Mouse (Mus musculus) retina, postnatal 7 days (tissue): ENCODE measurements around the gene Neu1.
"Not testable (repeated sequence)": the region's sequence is repeated elsewhere in the genome, so short reads cannot be mapped to it uniquely, and the experiment has no call there.

ENCODE experiments used
- DNase-seq: peaks from one replicate; pipeline ENCODE4 v3.0.0-alpha.2; 2012; ENCODE audit warnings: low read depth, low spot score

The Neu1 gene

DNA sequence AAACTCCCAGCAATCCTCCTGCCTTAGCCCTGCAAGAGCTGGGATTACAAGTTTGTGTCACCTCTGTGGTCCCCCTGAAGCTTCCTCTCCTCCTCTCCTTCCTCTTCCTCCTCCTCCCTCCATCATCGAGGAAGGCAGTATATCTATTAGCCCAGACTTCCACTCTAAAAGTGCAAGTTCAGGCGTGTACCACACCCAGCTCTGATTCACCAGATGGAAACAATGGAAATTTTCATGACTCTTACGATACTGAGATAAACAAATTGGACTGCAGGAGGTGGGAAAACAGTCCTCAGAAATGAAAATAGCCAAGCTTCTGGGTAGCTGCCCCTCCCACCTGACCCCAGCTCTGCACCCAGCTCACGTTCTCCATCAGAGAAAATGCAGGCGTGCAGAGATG is 34.6 kb downstream of the Neu1 start:
- no peak for DNase-seq

DNA sequence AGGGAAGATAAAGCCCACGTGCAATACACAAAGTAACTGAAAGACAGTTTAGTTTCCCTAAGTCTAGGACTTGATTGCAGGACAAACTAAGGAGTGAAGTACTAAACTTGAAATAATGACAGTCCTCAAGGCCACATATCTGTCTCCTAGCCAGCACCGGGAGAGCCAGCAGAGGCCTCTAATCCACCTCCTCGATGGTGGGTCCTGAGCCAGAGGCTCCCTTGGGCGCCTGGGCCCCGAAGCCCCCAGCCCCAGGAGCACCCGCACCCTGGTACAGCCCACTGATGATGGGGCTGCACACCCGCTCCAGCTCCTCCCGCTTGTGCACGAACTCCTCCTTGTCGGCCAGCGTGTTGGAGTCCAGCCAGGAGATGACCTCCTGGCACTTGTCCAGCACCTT is 38.8 kb downstream of the Neu1 start, which contains the start of gene Gm20481:
Gm20481 (plus strand) TSS at position 91 of the 400 bp plus-strand sequence.
- DNase-seq = not testable (repeated sequence)

DNA sequence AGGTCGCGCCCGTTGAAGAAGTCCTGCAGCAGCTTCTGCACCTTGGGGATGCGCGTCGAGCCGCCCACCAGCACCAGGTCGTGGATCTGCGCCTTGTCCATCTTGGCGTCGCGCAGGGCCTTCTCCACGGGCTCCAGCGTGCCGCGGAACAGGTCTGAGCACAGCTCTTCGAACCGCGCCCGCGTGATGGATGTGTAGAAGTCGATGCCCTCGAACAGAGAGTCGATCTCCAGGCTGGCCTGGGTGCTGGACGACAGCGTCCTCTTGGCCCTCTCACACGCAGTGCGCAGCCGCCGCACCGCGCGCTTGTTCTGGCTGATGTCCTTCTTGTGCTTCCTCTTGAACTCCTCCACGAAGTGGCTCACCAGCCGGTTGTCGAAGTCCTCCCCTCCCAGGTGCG is 39.8 kb downstream of the Neu1 start:
- not testable (repeated sequence) for DNase-seq

DNA sequence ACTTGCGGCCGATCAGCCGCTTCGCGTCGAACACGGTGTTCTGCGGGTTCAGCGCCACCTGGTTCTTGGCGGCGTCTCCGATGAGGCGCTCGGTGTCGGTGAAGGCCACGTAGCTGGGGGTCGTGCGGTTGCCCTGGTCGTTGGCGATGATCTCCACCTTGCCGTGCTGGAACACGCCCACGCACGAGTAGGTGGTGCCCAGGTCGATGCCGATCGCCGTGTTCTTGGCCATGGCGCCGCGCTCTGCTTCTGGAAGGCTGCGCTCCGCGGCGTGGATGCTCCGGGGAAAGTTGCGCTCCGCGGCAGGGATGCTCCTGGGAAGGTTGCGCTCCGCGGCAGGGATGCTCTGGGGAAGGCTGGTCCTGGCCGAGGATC is 40.6 kb downstream of the Neu1 start:
- not testable (repeated sequence) for DNase-seq

DNA sequence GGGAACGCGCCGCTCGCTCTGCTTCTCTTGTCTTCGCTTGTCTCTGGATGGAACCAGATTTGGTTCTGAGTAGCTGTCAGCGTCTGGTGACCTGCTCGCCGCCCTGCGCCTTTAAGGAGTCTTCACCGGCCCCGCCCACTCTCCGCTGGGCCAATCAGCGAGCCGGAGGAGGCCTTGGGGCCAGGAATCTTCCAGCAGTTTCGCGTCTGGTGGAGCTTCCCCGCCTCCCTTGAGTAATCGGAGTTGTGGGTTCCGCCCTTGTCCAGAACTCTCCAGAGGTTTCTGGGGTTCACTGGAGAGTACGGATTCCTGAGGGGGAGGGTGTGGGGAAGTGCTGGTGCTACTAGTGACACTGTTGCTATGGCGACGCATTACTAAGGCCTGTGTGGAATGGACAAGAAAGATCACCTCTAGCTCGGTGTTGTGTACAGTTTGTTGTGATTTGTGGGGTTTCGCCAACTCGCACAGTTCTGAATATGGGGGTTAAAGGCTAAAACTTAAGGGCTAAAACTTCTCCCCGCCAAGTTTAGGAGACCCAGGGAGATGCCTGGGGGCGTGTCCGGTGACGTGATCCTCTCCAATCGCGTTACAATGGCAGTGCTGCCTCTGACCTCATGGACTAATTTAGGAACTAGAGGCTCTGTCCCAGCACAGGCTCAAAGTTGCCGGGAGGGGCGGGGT is 41.2 kb downstream of the Neu1 start, which contains the start of the genes Hspa1a and Hspa1l:
Hspa1a (minus strand) TSS at position 88 of the 681 bp plus-strand sequence.
Hspa1l (plus strand) TSS at position 635 of the 681 bp plus-strand sequence.
- DNase-seq = not testable (repeated sequence)

DNA sequence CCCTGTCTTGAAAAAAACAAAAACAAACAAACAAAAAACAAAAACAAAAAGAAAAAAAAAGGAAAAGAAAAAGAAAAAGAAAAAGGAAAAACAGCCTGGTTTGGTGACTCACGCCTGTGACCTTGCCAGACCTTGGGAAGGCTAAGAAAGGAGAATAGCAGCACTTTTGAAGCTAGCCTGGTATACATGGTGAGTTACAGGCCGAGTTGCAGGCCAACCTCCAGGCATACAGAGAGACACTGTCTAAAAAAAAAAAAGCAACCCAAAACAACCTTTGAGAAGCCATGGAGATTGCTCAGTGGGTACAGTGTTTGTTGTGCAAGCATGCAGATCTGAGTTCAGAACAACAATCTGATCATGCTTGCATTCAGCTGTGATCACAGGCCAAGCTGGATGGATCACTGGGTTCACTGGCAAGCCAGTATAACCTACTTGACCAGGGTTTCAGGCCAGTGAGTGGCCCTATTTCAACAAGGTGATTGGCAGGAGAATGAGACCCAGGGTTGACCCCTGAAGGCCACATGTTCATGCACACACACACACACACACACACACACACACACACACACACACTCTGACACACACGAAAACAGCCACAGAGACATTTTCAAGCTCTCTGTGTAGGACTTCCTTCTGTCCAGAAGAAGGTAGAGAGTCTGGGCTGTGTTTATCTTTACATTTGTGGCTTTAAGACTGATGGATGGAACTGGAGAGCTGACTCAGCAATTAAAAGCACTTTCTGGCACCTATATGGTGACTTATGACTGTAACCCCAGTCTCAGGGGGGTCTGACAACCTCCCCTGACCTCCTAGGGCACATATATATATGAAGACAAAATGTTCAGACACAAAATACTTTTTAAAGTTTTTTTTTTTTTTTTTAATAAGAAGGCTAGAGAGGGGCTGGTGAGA is 44.8 kb downstream of the Neu1 start:
- no peak for DNase-seq

DNA sequence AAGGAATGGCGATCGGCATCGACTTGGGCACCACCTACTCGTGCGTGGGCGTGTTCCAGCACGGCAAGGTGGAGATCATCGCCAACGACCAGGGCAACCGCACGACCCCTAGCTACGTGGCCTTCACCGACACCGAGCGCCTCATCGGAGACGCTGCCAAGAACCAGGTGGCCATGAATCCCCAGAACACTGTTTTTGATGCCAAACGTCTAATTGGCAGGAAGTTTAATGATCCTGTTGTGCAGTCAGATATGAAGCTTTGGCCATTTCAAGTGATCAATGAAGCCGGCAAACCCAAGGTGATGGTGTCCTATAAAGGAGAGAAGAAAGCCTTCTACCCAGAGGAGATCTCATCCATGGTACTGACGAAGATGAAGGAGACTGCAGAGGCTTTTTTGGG is 45.9 kb downstream of the Neu1 start:
- DNase-seq = no peak

DNA sequence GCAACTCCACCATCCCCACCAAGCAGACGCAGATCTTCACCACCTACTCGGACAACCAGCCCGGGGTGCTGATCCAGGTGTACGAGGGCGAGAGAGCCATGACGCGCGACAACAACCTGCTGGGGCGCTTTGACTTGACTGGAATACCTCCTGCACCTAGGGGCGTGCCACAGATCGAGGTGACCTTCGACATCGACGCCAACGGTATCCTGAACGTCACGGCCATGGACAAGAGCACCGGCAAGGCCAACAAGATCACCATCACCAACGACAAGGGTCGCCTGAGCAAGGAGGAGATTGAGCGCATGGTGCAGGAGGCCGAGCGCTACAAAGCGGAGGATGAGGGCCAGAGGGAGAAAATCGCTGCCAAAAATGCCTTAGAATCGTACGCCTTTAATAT is 47.2 kb downstream of the Neu1 start:
- no peak for DNase-seq

DNA sequence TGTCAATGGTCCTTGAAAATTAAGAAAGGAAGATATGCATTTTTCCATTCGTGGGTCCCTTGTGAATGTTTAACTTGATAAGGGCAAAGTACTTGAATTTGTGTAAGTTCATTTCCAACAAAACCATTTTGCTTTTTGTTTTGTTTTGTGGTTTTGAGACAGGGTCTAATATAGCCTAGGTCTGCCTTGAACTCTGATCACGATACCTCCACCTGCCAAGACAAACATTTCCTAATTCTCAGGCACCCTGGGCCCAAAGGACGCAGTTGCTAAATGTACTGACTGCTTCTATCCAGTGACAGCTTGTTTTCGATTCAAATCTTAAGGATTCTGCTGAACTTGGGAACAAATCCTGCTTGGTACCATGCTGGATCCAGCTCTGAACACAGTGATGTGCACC is 48.6 kb downstream of the Neu1 start:
- DNase-seq = no peak

DNA sequence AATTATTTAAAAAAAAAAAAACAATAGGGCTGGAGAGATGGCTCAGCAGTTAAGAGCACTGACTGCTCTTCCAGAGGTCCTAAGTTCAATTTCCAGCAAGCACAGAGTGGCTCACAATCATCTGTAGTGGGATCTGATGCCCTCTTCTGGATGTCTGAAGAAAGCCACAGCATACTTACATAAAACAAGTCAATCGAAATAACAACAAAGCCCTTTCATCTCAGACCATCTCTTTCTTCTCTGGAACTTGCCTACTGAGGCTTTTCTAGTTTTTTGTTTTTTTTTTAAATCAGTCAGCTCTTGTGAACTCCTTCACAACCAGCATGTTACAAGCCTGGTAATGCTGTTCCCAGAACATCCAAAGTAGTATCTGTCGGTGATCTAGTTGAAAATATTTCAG is 49.6 kb downstream of the Neu1 start:
- DNase-seq = no peak

DNA sequence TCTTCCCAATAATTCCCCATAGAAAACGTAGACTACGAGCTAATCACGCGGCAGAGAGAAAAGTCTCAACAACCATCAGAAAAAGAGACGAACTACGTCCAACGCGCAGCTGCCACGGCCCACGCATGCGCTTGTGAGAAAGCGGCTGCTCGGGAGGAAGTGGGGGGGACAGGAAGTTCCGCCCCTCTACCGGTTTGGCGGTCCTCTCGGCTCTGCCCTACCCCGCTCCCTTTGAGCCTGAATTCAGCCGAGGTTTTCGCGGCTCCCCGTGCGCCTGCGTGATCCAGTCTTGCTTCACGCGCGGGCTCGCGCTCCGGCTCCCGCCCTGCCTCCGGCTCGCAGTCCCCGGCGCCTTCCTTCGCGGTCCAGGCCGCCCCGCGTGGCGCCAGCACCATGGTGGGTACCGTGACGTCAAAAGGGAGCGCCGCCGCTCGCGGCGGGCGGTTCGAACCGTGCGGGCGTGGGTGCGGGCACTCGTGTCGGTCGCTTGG is 50.7 kb downstream of the Neu1 start, which contains the start of gene Lsm2:
Lsm2 (plus strand) TSS at position 173 of the 491 bp plus-strand sequence.
- DNase-seq = peak; percentile 88

DNA sequence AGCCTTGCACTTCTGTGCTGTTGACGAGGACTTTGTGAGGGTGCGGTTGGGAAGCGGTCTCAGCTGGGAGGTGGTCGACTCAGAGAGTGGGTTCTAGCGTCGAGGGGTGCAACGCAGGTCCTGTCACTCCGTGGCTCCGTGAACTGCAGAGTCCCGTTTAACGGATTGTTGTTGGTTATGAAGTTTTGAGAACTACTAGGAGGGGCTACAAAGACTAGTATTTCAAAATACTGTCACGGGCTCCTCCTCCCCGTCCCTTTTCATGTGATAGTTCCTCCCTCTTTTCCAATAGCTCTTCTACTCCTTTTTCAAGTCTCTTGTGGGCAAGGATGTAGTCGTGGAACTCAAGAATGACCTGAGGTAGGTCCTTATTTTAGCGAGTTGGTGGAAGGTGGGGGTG is 51.3 kb downstream of the Neu1 start:
- no peak for DNase-seq

DNA sequence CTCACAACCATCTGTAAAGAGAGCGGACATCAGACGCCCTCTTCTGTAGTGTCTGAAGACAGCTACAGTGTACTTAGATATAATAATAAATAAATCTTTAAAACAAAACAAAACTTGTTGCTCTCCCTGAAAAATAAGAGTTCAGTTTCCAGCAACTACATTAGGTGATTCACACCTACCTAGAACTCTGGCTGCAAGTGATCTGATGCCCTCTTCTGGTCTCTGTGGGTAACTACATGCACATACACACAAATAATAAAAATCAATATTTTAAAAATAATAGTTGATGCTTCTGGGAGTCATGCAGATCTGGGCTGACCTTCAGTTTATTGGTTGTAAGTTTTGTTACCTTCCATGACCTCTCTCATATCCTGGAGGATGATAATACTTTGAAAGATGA is 53.2 kb downstream of the Neu1 start:
- no peak for DNase-seq
